Mouse (Mus musculus) adrenal gland, postnatal 4 days (tissue): ENCODE measurements around the gene Atg9b. TPM values are rescaled to one million over a fixed set of nuclear protein-coding genes. Genes with fewer than 3 reads are reported as not detected.

Experiments used
- DNase-seq, 2 experiments: peaks; one replicate each; pipeline ENCODE4 v3.0.0; 2021 to 2022; ENCODE audit warnings: low spot score in 2 of 2, mixed read lengths in 2 of 2
- long read RNA-seq, 2 experiments: library from polyadenylated mRNA; stranded (forward); transcript quantifications; one replicate each; pipeline ENCODE4 v2.0.0; 2021
- total RNA-seq, 2 experiments: library from RNA; stranded (reverse); gene quantifications; 2 replicates each; pipeline ENCODE4 v1.2.3; 2021

Atg9b gene
- total RNA-seq, result under 1 TPM; 0.42 to 0.62 TPM
- long read RNA-seq, experiment 1, partial matches to known transcripts, result 1 of 1 reads
- long read RNA-seq, experiment 1, other reads (novel, unspliced or antisense), result 0 of 1 reads
- long read RNA-seq, experiment 2, partial matches to known transcripts, result 1 of 2 reads
- long read RNA-seq, experiment 2, other reads (novel, unspliced or antisense), result 1 of 2 reads

DNA sequence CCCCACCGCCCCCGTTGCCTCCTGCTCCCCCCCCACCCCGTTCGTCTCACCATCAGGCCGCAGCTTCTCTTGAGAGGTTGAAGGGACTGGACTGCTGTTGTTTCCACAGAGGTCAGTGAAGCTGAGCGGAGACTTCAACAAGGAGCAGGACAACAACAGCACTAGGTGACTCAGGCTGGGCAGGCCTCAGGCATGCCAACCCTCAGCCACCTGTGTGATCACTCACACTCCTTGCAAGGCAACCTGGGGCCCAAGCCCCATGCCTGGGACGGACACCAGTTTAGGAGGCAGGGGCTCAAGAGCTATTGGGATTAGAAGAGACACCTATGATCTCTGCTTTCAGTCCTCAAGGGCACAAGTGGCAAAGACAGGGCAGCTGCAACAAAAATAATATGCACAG is at the start of gene Atg9b:
Gene Atg9b, minus strand, starts transcription at position 280 of the 400 bp plus-strand sequence.
- no peak for DNase-seq

- DNase-seq, result no peak
These were observed 49.2 kb upstream of the Atg9b start for GRCm38 (mm10) chr5:24441187-24441586.

DNA sequence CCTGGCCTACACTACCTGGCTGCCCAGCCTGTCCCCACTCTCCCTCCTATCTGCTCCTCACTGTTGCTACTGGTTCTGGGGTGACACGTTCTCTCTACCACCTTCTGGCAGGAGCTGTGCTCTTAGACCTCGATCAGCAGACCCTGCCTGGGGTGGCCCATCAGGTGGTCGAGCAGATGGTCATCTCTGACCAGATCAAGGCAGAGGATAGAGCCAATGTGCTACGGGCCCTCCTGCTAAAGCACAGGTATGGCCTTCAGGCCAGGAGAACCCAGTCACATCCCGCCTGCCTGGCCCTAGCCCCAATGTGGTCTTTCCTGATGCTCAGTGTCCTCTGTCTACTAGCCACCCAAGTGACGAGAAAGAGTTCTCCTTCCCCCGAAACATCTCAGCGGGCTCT is 42.0 kb upstream of the Atg9b start:
- no peak for DNase-seq

DNA sequence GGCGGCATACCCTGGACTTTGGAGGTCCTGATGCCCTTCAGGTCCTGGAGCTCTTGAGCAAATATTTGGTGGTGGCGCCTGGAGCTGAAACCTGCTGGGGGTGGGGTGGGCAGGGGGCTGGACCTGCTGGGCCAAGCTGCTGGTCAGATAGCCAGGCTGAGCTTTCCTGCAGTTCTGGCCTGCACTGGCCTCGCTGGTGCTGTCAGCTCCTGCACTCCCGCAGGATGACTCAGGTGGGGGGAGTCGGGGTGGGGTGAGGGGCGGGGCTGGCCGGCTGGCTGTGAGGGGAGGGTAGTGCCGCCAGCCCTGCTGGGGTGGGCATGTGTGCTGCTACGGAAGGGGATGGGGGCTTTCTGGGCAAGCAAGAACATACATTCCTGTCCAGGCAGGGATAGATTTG is 36.7 kb upstream of the Atg9b start:
- no peak for DNase-seq

DNA sequence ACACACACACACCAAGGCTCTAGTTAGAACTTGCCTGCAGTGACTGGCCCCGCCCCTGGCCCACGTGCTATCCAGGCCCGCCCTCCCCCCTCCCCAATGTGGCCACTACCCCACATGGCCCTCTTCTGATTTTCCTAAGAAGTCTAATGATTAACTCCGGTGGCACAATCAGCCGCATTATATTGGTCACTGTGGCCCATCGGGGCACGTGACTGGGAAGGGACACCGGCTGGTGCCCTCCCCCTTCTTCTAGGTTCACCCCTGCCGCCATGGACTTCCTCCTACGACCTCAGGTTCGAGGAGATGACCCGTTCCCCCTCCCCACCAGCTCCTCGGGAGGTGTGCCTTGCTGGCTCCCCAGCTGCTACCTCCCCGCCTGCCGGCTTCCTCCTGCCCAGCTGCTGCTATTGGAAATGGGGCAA is 36.0 kb upstream of the Atg9b start:
- no peak for DNase-seq

- DNase-seq, result no peak
These were observed 35.3 kb upstream of the Atg9b start for GRCm38 (mm10) chr5:24427285-24427633.

GRCm38 (mm10) chr5:24426556-24427284 is 34.8 kb upstream of the Atg9b start:
- DNase-seq, result no peak

DNA sequence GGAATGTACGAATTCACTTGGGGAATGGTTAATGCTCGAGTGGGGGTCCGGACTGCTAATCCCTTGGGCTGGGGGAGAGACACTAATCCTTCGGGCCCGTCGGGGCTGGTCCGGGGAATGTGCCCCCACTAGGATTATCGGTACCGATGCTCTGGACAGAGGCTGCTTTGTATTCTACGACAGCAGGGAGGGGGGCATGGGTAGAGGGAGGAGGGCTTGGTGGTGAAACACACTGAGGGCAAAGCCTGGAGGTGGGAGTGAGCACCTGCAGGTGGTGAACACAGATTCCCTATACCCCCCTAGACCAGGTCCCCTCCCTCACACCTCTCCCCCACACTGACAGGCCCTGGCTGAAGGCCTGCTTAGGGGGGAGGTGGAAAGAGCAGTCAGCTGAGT is 34.1 kb upstream of the Atg9b start:
- DNase-seq, result no peak

DNA sequence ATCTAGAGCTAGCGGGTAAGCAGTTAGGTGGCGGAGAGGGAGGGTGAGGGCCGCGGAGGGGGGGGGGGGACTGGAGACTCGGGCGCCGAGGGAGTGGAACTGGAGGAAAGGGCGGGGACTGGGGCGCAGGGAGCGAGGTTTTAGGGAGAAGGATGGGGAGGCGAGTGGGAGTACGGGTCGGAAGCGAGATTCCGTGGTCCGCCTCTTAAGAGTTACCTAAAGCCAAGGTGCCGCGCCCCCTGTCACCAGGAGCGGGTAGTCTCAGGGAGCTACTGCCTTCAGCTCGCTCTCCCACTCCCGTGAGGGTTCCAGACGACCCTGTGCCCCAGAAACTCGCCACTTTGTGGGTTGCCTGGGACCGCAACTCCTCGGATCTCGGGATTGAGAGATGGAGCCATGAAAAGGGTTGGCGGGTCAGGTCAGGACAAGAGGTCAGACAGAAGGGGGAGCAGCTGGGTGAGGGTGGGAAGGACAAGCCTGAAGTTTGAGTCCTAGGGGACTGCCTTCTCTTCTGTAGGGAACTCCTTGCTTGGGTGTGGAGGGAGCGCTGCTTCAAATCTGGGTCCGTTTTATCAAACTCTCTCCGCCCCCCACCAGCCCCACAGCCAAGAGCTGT is 33.6 kb upstream of the Atg9b start:
- no peak for DNase-seq

- DNase-seq, result peak; percentile 73
These were observed 33.0 kb upstream of the Atg9b start for GRCm38 (mm10) chr5:24424861-24425411.

DNA sequence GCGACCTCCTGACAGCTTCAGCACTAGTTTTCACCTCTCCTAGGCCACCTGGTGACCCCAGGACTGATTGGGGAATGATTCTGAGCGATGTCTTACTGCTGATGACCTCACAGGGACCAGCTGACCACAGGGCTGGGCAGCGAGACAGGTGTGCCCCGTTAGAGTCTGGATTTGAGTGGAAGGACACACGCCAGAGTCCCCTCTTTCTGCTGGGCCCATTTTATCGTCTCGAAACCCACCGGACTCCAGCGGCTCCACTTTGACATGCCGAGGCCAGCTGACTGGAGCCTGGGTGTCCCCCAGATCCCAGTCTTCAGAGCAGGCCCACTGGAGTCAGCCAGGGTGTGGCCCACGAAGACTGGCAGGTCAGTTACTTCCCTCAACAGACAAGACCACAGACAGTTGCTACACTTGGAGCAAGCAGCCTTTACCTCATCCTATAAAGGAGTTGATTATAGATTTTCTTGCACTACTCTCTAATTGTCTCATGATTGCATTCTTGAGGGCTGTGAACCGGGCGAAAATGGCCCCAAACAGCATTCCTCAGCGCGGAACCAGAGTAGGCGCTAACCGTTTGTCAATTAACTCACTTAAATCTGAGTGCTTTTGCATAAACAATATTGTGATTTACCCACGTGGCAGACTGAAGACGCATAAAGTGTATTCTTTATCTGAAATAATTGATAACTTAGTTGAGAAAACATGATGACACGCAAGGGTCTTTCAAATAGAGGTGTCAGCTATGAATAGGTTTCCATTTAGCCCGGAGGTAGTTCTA is 32.2 kb upstream of the Atg9b start:
- DNase-seq, result no peak

DNA sequence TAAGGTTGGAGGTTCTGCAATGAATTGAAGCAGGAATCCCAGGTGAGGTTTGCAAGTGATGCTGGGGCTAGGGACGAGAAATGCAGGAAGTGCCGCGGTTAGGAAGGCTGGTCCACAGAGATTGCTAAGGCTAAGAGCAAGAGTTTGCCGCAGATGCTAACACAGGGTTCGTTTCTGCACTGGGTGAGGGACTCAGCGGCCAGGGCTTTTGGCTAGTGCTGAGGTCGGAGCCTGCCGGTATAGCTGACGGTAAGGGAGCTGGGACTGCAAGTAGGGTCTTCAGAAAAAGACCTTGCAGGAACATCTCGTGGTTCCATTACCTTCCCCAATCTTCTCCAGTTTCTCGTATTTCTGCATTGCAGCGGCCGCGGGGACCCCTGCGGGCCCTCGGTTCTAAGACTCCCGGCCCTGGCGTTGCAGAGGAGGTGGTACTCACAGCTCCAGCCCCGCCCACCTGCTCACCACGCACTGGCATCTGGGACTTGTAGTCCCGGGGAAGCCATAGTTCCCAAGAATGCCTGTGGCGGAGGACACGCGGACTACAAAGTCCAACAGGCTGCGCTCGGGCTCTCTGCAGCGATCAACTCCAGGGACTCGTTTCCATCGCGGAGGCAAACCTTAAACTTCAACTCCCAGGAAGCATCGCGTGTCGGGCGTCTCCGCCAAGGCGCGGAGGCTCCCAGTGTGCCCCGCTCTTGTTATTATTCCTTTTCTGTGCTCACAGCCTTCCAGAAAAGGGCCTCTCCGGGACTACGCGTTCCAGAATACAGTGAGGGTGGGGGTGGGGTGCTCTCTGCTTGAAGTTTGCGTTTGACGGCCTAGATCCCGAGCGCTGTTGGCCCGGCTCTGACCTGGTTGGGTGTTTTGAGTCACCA is 31.4 kb upstream of the Atg9b start, which contains the start of the genes Cdk5 and Slc4a2:
Gene Cdk5, minus strand, starts transcription at position 402 of the 875 bp plus-strand sequence.
Gene Slc4a2, plus strand, starts transcription at position 709 of the 875 bp plus-strand sequence.
- DNase-seq, result peak; percentile 81 to 93

- no peak for DNase-seq
These were observed 28.4 kb upstream of the Atg9b start for GRCm38 (mm10) chr5:24420381-24420780.

DNA sequence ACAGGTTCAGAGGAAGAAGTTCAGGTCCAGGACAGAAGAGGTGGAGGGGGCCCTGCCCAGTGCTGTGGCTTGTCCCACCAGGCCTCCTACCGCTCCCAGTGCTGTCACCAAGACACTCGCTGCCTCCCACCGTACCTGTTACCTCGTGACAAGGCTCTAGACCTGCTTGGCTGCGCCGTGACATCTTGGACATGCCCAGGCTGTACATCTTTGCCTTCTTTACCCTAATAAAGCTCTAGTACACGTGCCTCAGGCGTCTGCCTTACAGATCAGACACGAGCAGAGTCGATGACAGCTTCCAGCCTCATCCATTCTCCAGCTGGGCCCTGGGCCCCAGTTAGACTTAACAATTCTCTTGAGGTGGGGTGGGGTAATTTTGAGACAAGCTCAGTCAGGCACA is 25.6 kb upstream of the Atg9b start:
- no peak for DNase-seq

DNA sequence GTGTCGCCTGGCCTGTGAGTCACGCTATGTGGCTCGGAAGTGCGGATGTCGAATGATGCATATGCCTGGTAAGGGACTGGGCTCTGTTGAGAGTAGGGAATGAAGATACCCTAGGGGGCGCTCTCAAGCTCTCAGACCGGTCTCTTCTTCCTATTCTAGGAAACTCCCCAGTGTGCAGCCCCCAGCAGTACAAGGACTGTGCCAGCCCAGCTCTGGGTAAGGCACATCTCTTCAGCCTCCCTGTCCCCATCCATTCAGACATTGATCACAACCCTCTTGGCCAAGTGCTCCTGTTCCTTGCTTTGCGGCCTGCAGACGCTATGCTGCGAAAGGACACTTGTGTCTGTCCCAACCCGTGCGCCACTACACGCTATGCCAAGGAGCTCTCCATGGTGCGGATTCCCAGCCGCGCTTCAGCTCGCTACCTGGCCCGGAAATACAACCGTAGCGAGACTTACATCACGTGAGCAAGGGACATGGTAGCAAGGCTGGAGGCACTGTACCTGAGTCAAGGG is 24.3 kb upstream of the Atg9b start:
- DNase-seq, result peak in 1 of 2 experiments; percentile 45

DNA sequence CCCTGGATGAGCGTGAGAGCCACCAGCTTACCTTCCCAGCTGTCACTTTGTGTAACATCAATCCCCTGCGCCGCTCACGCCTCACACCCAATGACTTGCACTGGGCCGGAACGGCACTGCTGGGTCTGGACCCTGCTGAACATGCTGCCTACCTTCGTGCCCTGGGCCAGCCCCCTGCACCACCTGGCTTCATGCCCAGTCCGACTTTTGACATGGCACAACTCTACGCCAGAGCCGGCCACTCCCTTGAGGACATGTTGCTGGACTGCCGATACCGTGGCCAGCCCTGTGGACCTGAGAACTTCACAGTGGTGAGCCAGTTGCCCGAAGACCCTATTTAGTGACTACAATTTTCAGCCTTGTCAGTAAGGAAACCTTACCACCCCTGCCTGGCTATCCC is 22.0 kb upstream of the Atg9b start:
- DNase-seq, result no peak

GRCm38 (mm10) chr5:24413042-24413693 is 21.2 kb upstream of the Atg9b start, which contains the start of gene Asic3:
Asic3 (plus strand) TSS chr5:24413392.
- DNase-seq, result no peak

- DNase-seq, result no peak
These were observed 20.1 kb upstream of the Atg9b start for GRCm38 (mm10) chr5:24412063-24412462.

- no peak for DNase-seq
These were observed 17.5 kb upstream of the Atg9b start for GRCm38 (mm10) chr5:24409466-24409865.

DNA sequence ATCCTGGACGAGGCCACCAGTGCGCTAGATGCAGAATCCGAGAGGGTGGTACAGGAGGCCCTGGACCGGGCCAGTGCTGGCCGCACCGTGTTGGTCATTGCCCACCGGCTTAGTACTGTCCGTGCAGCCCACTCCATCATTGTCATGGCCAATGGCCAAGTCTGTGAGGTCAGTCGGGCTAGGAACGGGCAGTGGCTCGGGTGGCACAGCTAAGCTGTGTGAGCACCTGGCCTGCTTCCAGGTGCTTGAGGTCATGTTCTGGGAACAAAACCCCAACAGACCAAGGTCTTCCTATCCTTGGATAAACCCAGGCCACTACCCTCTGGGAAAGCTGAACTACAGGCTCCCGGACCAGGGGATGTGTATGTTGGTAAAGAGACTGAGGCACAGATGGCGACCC is 16.7 kb upstream of the Atg9b start:
- DNase-seq, result no peak
